9 mouse cellular contexts compared by ENCODE assay signal in genomic region chr11:45980893-45981253, GRCm38 (mm10). TPM values are rescaled to one million over a fixed set of nuclear protein-coding genes. Genes with fewer than 3 reads are reported as not detected.
DNase-seq lines count a peak whose midpoint lies in the region; ATAC-seq lines count a peak whose summit lies in the region.
"Had no signal": no experiment of that assay in that cellular context is flagged by ENCODE, and none has a peak within 500 bp of the region (broad histone marks: within the 10 kb centered on the region; RNA-seq: fewer than 3 reads in every experiment).

No protein-coding gene starts in this region.

- H3K4me2 ChIP-seq in kidney, embryonic 15.5 days: peak overlapping the region; percentile 81
- H3K4me2 ChIP-seq in embryonic facial prominence, embryonic 13.5 days: peak overlapping the region; percentile 81
- H3K4me2 ChIP-seq in hindbrain, embryonic 16.5 days (ENCODE audit: low read length): peak overlapping the region; percentile 93
- H3K4me2 ChIP-seq in midbrain, embryonic 14.5 days (ENCODE audit: low read length): peak overlapping the region; percentile 76

- peaks cover 12% of the 10 kb centered on the region for H3K4me1 ChIP-seq in kidney, embryonic 15.5 days
- H3K4me1 ChIP-seq in embryonic facial prominence, embryonic 13.5 days: peaks cover 3% of the 10 kb centered on the region; the same call in 1 of the 2 replicates
- H3K4me1 ChIP-seq in hindbrain, embryonic 16.5 days (ENCODE audit: control insufficient read depth, insufficient read depth, low read depth, low read length): no peaks in the 10 kb centered on the region; the same call in 1 of the 2 replicates
- H3K4me1 ChIP-seq in midbrain, embryonic 14.5 days (ENCODE audit: control insufficient read depth, insufficient read depth, low read length): peaks cover 5% of the 10 kb centered on the region; the same call in 1 of the 2 replicates

- peak overlapping the region; percentile 58 for H3K4me3 ChIP-seq in kidney, embryonic 15.5 days (replicated peaks)
- H3K4me3 ChIP-seq in embryonic facial prominence, embryonic 13.5 days: peak overlapping the region; percentile 67
- H3K4me3 ChIP-seq in hindbrain, embryonic 16.5 days (ENCODE audit: low read length): peak overlapping the region; percentile 71
- H3K4me3 ChIP-seq in midbrain, embryonic 14.5 days (replicated peaks; ENCODE audit: low read depth, low read length): peak overlapping the region; percentile 54

- peak overlapping the region; percentile 74 for H3K9ac ChIP-seq in kidney, embryonic 15.5 days
- H3K9ac ChIP-seq in embryonic facial prominence, embryonic 13.5 days: peak overlapping the region; percentile 82
- H3K9ac ChIP-seq in hindbrain, embryonic 16.5 days (ENCODE audit: low read depth, low read length): peak overlapping the region; percentile 85
- peak overlapping the region; percentile 79 for H3K9ac ChIP-seq in midbrain, embryonic 14.5 days (replicated peaks; ENCODE audit: low read length)

- H3K9me3 ChIP-seq in kidney, embryonic 15.5 days (replicated peaks): no peaks in the 10 kb centered on the region
- peaks cover 6% of the 10 kb centered on the region for H3K9me3 ChIP-seq in embryonic facial prominence, embryonic 13.5 days
- peaks cover 4% of the 10 kb centered on the region for H3K9me3 ChIP-seq in hindbrain, embryonic 16.5 days (ENCODE audit: control insufficient read depth, low read length)
- no peaks in the 10 kb centered on the region for H3K9me3 ChIP-seq in midbrain, embryonic 14.5 days (ENCODE audit: control insufficient read depth, low read length)

- H3K27me3 ChIP-seq in kidney, embryonic 15.5 days: peaks cover 14% of the 10 kb centered on the region; the same call in 1 of the 2 replicates
- H3K27me3 ChIP-seq in embryonic facial prominence, embryonic 13.5 days: peaks cover 4% of the 10 kb centered on the region; the same call in 1 of the 2 replicates
- no peaks in the 10 kb centered on the region for H3K27me3 ChIP-seq in hindbrain, embryonic 16.5 days (replicated peaks; ENCODE audit: control insufficient read depth, insufficient read depth, low read length)
- H3K27me3 ChIP-seq in midbrain, embryonic 14.5 days (ENCODE audit: control insufficient read depth, insufficient read depth, low read length): no peaks in the 10 kb centered on the region

- 33% methylated on average over 19 of the region's 19 CpGs for WGBS in kidney, embryonic 15.5 days
- 48% methylated on average over 19 of the region's 19 CpGs for WGBS in embryonic facial prominence, embryonic 13.5 days
- WGBS in hindbrain, embryonic 16.5 days: 37% methylated on average over 19 of the region's 19 CpGs
- 49% methylated on average over 19 of the region's 19 CpGs for WGBS in midbrain, embryonic 14.5 days

- DNase-seq in kidney, postnatal 4 days: no peak
- no peak for DNase-seq in midbrain, embryonic 14.5 days
- no peak for DNase-seq in adrenal gland, postnatal 14 days
- DNase-seq in frontal cortex, postnatal 25 days (ENCODE audit: low spot score in 2 of 2): no peak
- no peak for DNase-seq in adrenal gland, adult (ENCODE audit: inconsistent age in 2 of 2, low spot score in 1 of 2)

- H3K36me3 ChIP-seq in kidney, embryonic 15.5 days: no peaks in the 10 kb centered on the region
- no peaks in the 10 kb centered on the region for H3K36me3 ChIP-seq in embryonic facial prominence, embryonic 13.5 days
- H3K36me3 ChIP-seq in hindbrain, embryonic 16.5 days (ENCODE audit: control insufficient read depth, insufficient read depth, low read length): no peaks in the 10 kb centered on the region
- H3K36me3 ChIP-seq in midbrain, embryonic 14.5 days (ENCODE audit: control insufficient read depth, insufficient read depth, low read length): no peaks in the 10 kb centered on the region

- H3K27ac ChIP-seq in kidney, embryonic 15.5 days: no peak overlapping the region
- peak overlapping the region; percentile 39 for H3K27ac ChIP-seq in embryonic facial prominence, embryonic 13.5 days
- H3K27ac ChIP-seq in hindbrain, embryonic 16.5 days (ENCODE audit: low read depth, low read length): no peak overlapping the region; the same call in 1 of the 2 replicates
- H3K27ac ChIP-seq in midbrain, embryonic 14.5 days (replicated peaks; ENCODE audit: low read depth, low read length): peak overlapping the region; percentile 79
- H3K27ac ChIP-seq: macrophage had no signal

- peak; percentile 61; the same call in 1 of the 2 replicates for ATAC-seq in kidney, embryonic 15.5 days (replicated peaks; ENCODE audit: low FRiP score)
- ATAC-seq in embryonic facial prominence, embryonic 13.5 days (ENCODE audit: insufficient number of reproducible peaks, insufficient read depth, low FRiP score, low TSS enrichment, low read depth): no peak
- ATAC-seq in hindbrain, embryonic 16.5 days: no peak; the same call in 1 of the 2 replicates
- ATAC-seq in midbrain, embryonic 14.5 days (ENCODE audit: low FRiP score, low TSS enrichment): peak; percentile 31; the same call in 1 of the 2 replicates

RNA-seq across cellular contexts. Expression of gene Sox30, which starts 0.8 kb away (rescaled TPM):
- 0.22 and 0.25 TPM in 2 replicates for polyA plus RNA-seq in kidney, embryonic 15.5 days (2015; fragmentation: Nextera tagmentation; extraction: Ambion mirVana)
- polyA plus RNA-seq in embryonic facial prominence, embryonic 13.5 days (2015; fragmentation: Nextera tagmentation; extraction: Ambion mirVana): 0.11 TPM in 1 of 2 replicates, not detected in the other
- not detected in 2 replicates for polyA plus RNA-seq in hindbrain, embryonic 16.5 days (2015; fragmentation: Nextera tagmentation; extraction: Ambion mirVana)
- polyA plus RNA-seq in midbrain, embryonic 14.5 days (2014; fragmentation: Nextera tagmentation; extraction: Ambion mirVana): 0.09 and 0.13 TPM in 2 replicates
- 0.26 and 0.45 TPM in 2 replicates for total RNA-seq in adrenal gland, postnatal 14 days (2021)
- polyA plus RNA-seq: macrophage had no signal

RNA-seq across cellular contexts. Expression of gene Thg1l, which starts 25.6 kb away (rescaled TPM):
- polyA plus RNA-seq in kidney, embryonic 15.5 days (2015; fragmentation: Nextera tagmentation; extraction: Ambion mirVana): 14.9 and 16.4 TPM in 2 replicates
- 12.7 and 13.2 TPM in 2 replicates for polyA plus RNA-seq in embryonic facial prominence, embryonic 13.5 days (2015; fragmentation: Nextera tagmentation; extraction: Ambion mirVana)
- 9.5 and 9.9 TPM in 2 replicates for polyA plus RNA-seq in hindbrain, embryonic 16.5 days (2015; fragmentation: Nextera tagmentation; extraction: Ambion mirVana)
- polyA plus RNA-seq in midbrain, embryonic 14.5 days (2014; fragmentation: Nextera tagmentation; extraction: Ambion mirVana): 9.9 and 10.4 TPM in 2 replicates
- 15.3 and 19.1 TPM in 2 replicates for total RNA-seq in adrenal gland, postnatal 14 days (2021)

RNA-seq across cellular contexts. Expression of gene Lsm11, which starts 36.1 kb away (rescaled TPM):
- polyA plus RNA-seq in kidney, embryonic 15.5 days (2015; fragmentation: Nextera tagmentation; extraction: Ambion mirVana): 5.0 and 5.6 TPM in 2 replicates
- 5.4 and 7.0 TPM in 2 replicates for polyA plus RNA-seq in embryonic facial prominence, embryonic 13.5 days (2015; fragmentation: Nextera tagmentation; extraction: Ambion mirVana)
- polyA plus RNA-seq in hindbrain, embryonic 16.5 days (2015; fragmentation: Nextera tagmentation; extraction: Ambion mirVana): 24.4 and 24.6 TPM in 2 replicates
- polyA plus RNA-seq in midbrain, embryonic 14.5 days (2014; fragmentation: Nextera tagmentation; extraction: Ambion mirVana): 27.2 and 28.5 TPM in 2 replicates
- 12.5 and 14.2 TPM in 2 replicates for total RNA-seq in adrenal gland, postnatal 14 days (2021)

Comparison
In these comparisons a context has a peak if more than half of its experiments do, and no peak if none do; other contexts are left out.
1. ATAC-seq: peak in kidney, embryonic 15.5 days (single experiment) and midbrain, embryonic 14.5 days (single experiment); none in embryonic facial prominence, embryonic 13.5 days (single experiment) and hindbrain, embryonic 16.5 days (single experiment).
2. H3K27ac ChIP-seq: peak in embryonic facial prominence, embryonic 13.5 days (single experiment) and midbrain, embryonic 14.5 days (single experiment); none in kidney, embryonic 15.5 days (single experiment) and hindbrain, embryonic 16.5 days (single experiment).
3. Peak in every context shown above with its lines, with median percentiles within 50 percentile points of each other: H3K4me2 ChIP-seq, H3K4me3 ChIP-seq and H3K9ac ChIP-seq.